Mouse (Mus musculus): Measurements from ENCODE around the gene Ppm1n.

Ppm1n gene

DNA sequence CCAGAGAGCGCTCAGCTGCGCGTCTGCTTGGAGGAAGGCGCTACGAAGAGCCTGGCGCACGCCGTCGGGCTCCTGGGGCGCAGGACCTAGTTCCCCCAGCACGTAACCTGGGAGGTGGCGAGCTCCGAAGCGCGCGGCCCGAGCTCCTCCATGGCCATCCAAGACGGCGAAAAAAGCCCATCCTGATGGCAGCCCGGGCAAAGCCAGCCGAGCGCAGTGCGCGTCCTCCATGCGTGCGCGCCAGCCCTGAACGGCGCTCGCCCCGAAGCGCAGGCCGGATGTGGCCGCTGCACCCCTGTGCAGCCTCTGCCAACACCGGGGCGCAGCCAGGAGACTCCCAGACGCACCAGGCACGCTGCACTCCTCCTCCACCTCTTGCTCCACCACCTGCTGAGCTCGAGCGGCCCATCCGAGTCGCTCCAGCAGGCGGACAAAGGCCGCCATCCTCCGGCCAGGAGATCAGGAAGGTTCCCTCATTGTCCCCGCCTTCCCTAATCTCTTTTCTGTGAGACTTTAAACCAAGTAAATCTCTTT is at the start of gene Ppm1n:
Gene Ppm1n, minus strand, starts transcription at position 484 of the 534 bp plus-strand sequence.
- DNase-seq (ENCODE audit: low spot score), result no peak

DNA sequence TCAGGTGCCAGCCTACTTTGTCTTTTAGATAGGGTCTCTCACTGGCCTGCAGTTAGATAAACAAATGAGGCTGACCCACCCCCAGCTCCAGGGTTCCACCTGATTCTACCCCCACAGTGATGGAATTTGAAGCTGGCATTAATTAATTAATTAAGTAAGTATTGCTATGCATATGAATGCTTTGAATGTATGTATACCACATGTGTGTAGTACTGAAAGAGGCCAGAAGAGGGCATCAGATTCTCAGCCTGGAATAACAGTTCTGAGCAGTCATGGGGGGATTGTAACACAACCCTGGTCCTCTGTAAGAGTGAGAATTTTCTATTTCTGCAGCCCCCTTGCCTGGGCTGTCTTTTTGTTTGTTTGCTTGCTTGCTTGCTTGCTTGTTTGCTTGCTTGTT is 48.6 kb upstream of the Ppm1n start:
- no peak for DNase-seq (ENCODE audit: low spot score)

DNA sequence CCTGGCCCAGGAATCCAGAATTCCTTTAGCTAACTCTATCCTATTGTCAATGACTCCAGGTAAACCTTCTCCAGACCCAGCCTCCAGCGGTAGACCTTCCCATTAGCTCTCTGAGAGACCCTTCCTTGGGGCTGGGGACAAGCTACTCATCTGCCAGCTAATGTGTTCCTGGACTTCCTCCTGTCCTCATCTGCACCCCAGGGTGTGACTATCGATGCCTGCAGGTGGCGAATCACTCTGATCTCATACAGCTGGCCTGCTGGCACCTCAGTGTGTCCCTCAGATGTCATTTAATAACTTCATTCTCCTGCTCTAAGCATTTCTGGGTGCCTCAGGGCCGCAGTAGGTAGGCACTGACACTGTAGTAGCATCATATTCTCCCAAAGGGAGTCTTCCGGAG is 47.9 kb upstream of the Ppm1n start:
- no peak for DNase-seq (ENCODE audit: low spot score)

DNA sequence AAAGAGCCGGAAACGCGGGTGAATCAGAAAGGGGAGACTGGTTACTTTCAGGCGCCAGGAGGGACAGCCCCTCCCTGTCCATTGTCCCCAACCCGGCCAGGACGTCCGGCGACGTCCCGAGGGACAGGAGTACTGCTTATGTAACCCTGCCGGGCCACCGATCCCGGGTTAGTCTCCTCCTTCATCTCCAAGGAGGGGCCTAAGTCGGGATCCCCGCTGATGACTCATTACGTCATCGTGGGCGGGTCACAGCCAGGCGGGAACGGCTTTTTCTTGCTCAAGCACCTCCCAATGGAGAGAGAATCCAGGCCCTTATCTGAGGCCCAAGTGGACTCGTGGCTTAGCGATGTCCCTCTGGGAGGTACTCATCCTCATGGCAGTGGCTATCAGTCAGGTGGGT is 47.3 kb upstream of the Ppm1n start:
- DNase-seq (ENCODE audit: low spot score), result no peak

DNA sequence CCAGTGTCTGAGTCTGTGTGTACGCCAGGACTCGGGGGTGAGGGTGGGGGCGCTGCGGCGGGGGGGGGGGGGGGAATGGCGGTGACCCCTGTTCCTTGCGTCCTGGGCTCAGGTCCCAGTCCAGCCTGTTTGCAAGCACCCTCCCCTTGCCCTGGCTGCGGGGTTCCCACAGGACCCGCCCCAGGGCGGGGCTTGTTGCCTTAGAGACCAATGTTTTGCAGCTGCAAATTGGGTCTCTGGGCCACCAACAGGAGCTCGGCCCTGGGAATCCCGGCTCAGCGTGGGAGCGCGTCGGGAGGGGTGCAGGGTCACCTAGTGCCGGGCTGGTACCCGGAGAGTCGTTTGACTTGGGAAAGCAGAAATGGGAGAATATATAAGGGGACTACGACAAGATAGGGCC is 46.5 kb upstream of the Ppm1n start:
- no peak for DNase-seq (ENCODE audit: low spot score)

DNA sequence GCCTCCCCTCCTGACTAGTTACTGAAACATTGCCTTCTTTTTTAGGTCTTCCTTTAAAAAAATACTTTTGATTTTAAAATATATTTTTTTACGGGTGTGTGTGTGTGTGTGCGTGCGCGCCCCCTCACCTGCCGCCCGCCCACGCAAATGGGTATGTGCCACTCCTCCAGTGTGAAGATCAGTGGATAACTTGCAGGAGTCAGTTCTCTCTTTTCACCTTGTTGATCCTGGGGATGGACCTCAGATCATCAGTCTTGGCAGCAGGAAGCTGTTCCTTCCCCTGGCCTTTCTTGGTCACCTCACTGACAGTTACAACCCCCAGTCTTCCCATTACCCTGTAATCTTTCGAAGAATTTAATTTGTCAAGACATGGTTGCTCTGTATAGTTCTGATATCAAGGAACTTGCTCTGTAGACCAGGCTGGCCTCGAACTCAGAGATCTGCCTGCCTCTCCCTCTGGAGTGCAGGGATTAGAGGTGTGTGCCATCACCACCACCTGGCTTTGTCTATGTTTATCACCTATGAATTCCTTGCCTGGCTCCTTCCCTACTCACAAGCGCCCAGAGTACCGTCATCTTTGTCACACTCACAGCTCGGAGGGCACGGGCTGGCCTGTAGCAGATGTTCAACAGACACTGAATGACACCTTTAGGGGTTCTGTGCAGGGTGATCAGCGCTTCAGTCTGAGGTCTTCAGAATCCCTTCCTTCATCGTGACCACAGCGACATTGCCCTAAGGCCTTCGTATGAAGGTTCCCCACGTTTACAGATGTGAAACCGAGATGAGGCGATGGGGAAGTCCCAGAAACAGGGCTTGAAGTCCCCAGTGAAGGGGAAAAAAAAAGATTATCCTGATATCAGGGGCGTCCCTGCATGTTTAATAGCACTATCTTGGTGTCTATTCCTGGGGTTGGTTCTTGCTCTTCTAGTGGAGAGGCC is 45.7 kb upstream of the Ppm1n start:
- DNase-seq (ENCODE audit: low spot score), result no peak

DNA sequence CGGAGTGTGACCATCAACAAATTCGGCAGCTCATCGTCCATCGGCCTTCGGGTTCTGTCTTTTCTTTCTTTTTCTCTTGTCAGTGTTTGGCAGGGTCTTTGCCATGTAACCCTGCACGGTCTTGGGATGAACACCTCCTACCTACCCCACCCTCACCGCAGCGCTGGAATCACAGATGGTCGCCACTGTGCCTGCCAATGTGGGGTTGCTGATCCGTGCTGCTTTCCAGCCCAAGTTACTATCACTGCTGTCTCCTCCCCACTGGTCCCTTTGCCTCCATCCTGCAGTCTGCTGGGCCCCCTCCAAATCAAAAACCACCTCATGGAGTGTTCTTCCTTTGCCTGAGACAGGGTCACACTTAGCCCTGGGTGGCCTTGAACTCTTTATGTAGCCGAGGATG is 44.4 kb upstream of the Ppm1n start:
- DNase-seq (ENCODE audit: low spot score), result no peak

DNA sequence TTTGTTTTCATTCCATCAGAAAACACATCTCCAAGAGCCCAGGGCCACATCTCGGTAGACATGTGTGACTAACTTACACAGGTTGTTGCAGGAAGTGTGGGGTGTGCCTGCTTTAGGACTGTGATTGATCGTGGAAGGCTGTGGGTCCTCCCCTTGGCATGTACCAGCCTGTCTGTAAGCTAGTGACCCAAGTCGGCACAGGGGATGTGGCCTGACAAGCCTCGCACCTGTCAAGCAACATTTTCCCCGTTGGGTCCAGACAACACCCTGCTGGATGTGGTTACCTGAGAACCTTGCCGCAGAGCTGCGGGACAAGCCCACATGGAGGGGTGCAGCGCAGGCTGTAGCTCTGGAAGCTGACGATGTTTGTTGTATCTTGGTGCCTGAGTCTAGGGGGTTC is 42.6 kb upstream of the Ppm1n start:
- no peak for DNase-seq (ENCODE audit: low spot score)

DNA sequence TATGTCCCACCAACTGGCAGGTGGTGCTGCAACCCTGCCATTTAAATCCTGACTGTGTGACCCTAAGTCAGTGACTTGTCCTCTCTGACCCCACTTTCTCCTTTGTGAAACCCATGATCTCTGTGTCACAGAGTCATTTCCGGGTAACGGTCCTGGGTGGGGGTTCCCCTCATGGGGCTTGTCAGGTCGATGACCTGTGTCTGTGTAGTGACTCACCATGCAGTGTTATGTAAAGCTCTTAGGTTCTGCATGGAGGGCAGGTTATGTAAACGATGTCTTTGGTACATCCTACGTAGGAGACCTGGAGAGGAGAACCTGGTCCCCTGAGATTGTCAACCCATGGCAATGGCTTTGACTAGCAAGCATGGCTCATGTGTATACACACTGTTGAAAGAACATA is 41.6 kb upstream of the Ppm1n start:
- no peak for DNase-seq (ENCODE audit: low spot score)

DNA sequence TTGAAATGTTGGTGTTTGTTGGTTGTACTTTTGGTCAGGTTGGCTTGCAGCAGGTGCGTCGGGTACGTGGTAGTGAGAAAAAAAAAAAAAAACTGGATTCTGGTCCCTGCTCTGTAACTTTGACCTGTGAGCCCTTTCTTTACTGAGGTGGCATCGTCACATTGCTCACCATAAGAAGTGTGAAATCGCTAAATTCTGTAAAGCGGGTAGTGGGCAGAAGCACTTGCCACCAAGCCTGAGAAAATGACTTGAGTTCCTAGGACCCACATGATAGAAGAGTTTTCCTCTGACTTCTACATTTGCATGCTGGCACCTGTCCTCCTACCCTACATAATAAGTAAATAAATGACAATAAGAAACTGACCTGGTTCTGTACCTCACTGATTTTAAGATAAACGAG is 40.8 kb upstream of the Ppm1n start:
- DNase-seq (ENCODE audit: low spot score), result no peak

DNA sequence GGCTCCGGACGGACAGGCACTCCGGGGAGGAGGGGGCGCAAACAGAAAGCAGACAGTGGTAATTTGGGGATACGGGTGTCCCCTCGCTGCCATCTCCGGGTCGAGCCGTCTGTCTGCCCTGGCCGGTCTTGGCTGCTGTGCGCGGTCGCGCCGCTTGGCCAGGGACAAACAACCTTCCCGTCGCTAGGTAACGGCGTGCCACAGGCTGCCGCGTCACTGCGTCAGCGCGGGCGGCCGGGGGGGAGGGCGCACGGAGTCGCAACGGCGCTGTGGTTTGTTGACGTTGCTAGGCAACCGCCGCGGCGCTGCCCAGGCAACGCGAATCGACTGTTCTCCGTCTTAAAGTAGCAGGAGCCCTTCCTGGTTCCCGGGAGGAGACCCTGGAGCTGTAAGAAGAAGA is 40.0 kb upstream of the Ppm1n start:
- no peak for DNase-seq (ENCODE audit: low spot score)

DNA sequence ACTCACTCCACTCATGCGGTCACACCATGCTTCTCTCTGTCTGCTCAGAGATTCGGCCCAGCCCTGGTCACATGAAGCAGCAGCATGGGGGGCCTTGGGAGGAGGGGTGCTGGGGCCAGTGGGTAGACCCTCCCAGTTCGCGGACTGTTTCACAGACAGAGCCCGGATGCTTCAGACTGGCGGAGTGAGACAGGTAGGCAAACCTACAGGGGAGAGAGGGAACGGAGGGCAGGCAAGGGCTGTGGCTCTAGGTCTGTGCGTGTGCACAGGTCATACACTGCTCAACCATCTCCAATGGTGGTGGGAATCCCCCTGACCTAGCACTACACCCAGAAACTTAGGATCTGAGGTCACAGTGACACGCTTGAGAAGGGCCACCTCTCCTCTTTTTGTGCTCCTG is 39.6 kb upstream of the Ppm1n start:
- no peak for DNase-seq (ENCODE audit: low spot score)

DNA sequence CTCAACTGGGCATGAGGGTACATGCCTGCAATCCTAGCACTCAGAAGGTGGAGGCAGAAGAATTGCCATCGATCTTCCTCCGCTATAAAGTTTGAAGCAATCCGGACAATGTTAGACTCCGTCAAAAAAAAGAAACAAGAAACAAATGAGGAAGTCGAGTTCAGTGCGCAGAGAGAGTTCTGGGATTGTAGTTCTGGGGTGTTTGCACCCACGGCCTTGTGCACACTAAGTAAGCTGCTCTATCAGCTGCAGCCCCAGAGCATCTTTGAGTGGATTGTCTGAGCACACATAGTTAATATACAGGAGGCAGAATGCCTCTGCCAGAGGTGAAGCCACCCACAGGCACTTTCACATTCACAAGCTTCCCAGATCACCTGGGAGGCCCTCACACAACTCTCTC is 38.8 kb upstream of the Ppm1n start:
- no peak for DNase-seq (ENCODE audit: low spot score)

DNA sequence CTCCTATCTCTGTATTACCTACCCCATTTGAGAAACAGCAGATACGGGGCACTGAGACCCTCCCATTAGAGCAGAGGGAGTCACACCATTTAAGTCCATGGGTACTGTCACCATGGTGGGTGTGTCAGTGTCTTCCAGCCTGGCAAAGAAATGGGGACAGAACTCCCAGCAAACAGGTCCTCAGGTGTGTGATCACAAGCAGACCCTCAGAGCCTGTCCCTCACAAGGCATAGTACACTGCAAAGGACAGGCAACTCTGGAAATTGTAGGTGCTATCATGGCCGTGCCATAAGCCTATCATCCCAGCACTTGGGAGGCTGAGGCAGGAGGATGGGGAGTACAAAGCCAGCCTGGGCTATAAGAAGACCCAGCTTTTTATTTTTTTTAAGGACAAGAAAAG is 38.3 kb upstream of the Ppm1n start:
- no peak for DNase-seq (ENCODE audit: low spot score)

DNA sequence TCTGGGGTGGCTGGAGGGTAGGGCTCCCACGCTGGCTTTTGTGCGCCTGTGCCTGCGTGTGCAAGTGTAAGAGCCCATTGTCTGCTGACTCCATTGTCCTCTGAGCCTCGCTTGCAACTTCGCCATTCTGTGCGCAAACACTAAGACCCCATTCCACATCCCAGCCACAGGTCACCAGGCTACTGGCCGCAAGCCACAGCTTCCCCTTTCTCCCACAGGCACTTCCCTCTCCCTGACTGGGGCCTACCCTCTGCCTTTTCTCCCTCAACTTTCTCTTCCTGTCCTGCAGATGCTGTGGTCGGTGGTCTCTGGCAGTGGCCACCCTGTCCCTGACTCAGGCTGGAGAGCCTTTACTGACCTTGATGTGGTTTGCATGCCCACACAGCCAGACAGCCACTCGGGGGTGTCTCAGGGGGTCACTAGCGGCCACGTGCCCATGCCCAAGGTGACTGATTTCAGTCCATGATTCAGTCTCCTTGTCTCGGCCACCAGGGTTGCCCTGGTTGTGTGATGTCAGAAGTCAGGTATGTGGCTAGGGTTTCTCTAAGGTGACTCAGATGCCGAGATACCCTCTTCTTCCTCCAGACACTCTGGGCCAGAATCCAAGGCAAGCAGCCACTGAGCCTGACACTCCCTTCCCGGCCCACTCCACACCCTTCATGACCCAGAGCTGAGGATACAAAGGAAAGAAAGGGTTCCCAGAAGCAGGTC is 36.7 kb upstream of the Ppm1n start:
- no peak for DNase-seq (ENCODE audit: low spot score)

DNA sequence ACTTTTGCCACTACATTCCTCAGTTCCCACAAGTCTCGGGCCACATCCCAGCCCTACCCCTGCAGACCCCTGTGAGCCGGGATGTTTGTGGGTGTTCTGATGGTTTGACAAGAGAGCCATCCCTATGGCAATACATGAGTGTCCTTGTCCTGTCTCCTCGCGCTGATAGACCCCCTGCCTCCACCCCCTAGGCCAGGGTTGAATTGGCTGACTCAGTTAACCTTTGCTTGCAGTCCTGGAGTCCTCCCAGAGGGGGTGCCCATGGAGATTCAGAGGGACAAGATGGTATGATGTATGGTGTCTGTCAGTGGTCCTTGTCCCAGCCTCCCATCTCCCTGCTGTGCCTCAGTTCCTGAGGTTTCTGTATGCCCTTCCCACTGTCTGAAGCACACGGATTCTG is 34.2 kb upstream of the Ppm1n start:
- no peak for DNase-seq (ENCODE audit: low spot score)

DNA sequence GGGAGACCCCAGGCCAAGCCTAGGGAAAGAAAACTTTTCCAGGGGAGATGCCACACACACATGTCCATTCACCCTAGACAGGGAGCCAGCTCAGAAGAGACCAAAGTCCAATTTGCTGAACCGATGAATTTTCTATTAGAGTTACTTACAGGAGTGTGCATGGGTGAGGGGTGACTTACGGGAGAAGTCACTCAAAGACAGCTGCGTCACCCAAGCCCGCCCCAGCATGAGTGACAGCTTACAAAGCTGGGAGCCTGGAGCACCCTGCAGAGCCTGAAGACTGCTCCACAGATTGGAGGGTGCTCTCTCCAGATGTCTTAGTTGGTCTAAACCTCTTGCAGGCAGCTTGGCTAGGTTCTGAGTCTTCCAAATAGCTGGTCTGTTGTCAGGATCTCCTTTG is 32.1 kb upstream of the Ppm1n start:
- DNase-seq (ENCODE audit: low spot score), result no peak

DNA sequence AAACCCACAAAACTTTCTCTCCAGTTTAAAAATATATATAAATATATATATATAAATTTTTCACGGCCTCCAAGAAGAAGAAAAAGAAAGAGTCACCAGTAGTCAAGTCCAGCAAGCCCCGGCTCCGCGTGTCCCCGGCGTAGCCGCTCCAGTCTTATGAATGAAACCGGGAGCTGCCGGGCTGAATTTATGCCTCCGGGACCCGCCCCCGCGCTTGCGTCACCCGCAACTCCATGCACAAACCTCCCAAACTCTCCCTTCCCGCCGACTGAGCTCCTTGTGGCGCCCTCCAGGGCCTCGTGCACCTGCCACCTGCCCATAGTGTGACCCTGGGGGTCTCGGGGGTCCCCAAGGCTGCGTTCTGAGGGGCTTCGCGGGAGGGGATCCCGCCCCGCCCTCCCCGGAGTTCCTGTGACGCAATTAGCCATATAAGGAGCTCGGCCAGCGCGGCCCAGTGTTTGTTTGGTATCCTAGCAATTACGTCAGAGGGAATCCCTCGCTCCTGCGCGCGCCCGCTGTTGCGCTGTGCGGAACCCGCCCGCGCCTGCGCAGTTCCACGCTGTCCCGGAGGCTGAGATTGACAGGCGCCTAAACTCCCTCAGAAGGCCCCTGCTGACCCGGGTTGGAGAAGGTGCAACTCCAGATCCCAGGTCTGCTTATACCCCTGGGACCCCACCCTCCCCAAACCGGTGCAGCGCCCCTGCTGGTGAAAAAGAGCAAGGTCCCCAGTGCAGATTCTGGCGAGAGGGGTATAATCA is 30.2 kb upstream of the Ppm1n start, which contains the start of gene Fosb:
Gene Fosb, minus strand, starts transcription at position 168 of the 758 bp plus-strand sequence.
- peak; percentile 92 for DNase-seq (ENCODE audit: low spot score)

DNA sequence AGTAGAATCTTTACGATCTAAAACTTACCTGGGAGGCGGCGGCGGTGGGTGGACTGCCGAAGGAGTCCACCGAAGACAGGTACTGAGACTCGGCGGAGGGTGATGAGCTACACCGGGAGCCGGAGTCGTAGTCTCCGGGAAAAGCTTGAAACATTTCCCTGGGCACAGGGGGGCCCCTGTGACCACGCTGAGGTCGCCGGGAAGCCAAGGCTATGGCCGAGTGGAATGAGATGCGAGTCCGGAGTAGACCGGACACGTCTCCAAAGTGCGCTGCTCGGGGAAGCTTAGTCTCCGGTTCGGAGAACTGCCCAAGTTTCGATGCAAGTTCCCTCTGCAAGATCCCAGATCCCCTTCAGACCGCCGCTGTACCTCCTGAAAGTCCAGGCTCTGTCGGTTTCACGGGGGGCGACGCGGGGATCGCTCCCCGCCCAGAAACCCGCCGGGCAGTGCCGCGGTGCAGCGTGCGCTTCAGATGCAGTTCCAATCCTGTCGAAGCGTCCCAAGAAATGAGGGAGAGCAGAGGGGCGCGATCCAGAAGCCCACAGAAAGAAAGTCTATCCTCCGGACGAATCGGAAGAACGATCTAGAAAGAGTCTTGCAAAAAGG is 29.5 kb upstream of the Ppm1n start:
- no peak for DNase-seq (ENCODE audit: low spot score)

DNA sequence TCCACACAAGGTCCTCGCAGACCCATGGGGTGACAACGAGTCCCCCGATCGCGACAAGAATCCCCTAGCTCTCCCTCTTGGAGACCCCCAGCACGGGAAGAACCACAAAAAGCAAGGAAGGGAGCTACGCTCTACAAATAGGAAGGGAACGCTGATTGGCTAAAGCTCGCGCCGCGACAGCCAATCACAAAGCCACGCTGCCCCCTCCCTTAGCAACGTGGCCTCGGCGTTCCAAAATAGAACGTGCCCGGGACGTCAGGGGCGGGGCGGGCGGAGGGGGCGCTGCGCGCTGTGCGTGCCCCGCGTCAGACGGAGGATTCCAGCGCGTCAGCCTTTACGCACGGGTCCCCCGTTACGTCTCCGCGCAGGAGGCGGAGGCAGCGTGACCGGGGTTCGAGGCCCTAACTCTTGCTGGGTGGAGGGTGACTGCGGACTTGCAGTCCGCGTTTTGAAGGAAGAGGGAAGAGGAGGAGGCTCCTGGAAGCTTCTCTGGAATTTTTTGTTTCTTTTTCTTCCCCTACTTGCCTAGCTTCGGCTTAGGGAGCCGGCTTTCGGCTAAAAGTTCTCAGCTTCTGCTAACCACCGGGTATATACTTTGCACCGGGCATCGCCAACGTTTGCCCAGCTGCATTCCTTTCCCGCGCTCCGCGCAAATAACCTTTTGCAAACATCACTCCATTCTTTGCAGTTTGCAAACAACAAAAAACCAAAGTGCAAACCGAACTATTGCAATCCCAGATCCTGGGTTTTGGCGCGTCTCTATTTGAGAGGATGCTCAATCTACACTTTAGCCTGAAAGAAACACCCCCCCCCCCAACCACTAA is 28.8 kb upstream of the Ppm1n start:
- peak; percentile 87 for DNase-seq (ENCODE audit: low spot score)
